Mouse (Mus musculus): Measurements from ENCODE around the gene Elf4. TPM values are rescaled to one million over a fixed set of nuclear protein-coding genes. Genes with fewer than 3 reads are reported as not detected.

Gene Elf4
- polyA plus RNA-seq (2017; shearing (Covaris generic)): 22.2 TPM

DNA sequence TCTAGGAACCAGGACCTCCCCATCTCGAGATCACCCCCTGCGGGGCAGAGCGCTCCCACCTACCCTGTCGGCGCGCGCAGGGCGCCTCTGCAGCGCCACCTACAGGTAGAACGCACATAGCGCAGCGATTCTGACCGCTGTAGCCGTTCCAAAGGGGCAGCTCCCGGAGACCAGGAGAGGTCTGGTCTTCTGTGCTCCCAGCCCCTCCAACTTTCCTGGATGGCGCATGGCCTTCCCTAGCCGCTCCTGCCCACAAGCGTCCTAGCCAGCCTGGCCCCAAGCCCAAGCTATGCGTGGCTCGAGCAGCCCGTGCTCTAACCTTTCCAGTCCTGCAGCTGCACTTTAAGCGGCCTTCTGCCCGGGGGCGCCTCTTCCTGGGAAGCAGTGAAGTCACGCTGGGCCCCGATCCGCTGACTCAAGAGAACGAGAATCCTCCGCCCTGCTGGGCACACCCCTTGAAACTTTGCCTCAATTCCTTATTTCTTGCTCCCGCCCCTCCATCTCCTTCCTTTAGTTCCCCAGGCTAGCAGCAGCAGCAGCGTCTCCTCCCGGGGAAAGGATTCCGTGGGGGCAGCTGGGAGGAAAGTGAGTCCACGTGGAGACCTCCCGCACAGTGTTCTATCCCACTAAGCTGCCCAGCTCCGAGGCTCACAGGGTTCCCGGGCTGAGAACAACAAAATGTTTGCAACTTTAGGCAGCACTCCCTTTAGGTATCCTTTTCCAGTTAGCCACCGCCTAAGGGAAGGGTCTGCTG is at the start of gene Elf4:
TSS of gene Elf4 (minus strand) at position 379 of the 754 bp plus-strand sequence.

Other genes with a start within 250 kb of the Elf4 start
- 23.8 TPM for gene Utp14a, start 206.3 kb downstream of the Elf4 start, polyA plus RNA-seq (2017; shearing (Covaris generic))
- 1.6 TPM for gene Bcorl1, start 121.8 kb downstream of the Elf4 start, polyA plus RNA-seq (2017; shearing (Covaris generic))
- 56.1 TPM for gene Aifm1, start 50.4 kb upstream of the Elf4 start, polyA plus RNA-seq (2017; shearing (Covaris generic))
- gene Rab33a, start 56.2 kb upstream of the Elf4 start, polyA plus RNA-seq (2017; shearing (Covaris generic)): 1.2 TPM
- gene Zfp280c, start 131.4 kb upstream of the Elf4 start, polyA plus RNA-seq (2017; shearing (Covaris generic)): 17.2 TPM
- 12.6 TPM for gene Slc25a14, start 160.3 kb upstream of the Elf4 start, polyA plus RNA-seq (2017; shearing (Covaris generic))
- gene Gpr119, start 211.3 kb upstream of the Elf4 start, polyA plus RNA-seq (2017; shearing (Covaris generic)): not detected
- 24.5 TPM for gene Rbmx2, start 231.9 kb upstream of the Elf4 start, polyA plus RNA-seq (2017; shearing (Covaris generic))

Measured in CD4-positive, CD25-positive, alpha-beta regulatory T cell, adult 9 weeks (primary cell).